Mouse (Mus musculus): ENCODE data around the gene Col2a1. TPM values are rescaled to one million over a fixed set of nuclear protein-coding genes. Genes with fewer than 3 reads are reported as not detected.

Col2a1 gene
- total RNA-seq, 1 experiment from 2014 or later, result not detected

DNA sequence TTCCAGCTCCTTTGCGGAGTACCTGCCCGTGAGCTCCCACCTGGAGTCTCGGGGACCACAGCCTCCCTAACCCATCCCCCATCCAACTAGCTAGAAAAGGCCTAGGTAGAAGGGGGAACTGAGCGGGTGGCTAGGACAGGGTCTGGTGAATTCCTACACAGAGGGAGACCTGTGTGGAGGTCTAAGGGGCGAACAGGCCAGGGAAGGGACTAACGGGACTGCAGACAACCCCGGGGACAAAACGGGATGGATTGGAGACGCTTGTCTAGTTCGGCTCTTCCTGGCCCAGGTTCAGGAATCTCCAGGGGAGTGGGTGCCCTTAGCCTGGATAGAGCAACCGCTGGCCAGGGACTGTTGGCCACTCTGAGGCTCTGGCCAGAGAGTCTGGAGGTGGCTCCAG is 686 bp upstream of the Col2a1 start:
- ATAC-seq (ENCODE audit: extremely low read depth, insufficient number of reproducible peaks, low FRiP score, poor library complexity, severe bottlenecking), result no peak

- no peak for ATAC-seq (ENCODE audit: extremely low read depth, insufficient number of reproducible peaks, low FRiP score, poor library complexity, severe bottlenecking)
These were observed 255 bp upstream of the Col2a1 start for GRCm38 (mm10) chr15:98004740-98005159.

DNA sequence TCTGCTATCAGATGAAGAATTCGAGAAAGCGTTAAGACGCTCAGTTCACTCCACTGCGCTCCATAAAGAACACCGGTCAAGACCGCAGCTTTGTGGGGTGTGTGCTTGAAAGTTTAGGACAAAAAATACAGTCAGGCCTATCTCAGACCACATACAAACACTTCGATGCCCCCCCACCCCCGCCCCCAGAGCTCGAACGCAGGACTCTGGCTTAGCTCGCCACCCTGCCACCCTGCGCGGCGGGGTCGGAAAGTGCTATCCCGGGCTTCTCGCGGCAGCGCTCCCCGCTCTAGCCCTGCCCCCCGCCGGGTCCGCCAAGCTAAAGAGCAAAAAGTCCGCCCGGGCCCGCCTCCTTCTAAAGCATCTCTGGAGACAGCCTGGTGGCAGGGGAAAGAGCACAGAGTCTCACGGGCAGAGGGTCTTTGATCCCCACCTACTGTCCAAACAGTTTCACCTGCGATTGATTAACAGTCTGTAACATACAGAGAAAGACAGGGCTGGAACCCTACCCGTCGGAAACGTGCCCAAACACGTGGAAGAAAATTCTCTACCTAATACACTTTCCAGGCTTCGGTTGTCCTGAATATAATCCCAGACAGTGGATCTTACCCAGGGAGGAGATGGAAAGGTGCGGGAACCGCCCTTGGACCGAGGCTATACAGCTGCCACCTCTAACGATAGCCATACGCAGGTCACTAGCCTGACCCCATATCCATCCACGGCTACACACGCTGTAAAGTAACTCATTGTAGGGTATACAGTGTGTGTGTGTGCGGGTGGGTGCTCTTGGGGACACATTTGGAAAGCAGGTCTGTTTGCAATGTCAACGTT is 1.3 kb downstream of the Col2a1 start:
- ATAC-seq (ENCODE audit: extremely low read depth, insufficient number of reproducible peaks, low FRiP score, poor library complexity, severe bottlenecking), result no peak

GRCm38 (mm10) chr15:98002113-98002990 is 2.1 kb downstream of the Col2a1 start:
- no peak for ATAC-seq (ENCODE audit: extremely low read depth, insufficient number of reproducible peaks, low FRiP score, poor library complexity, severe bottlenecking)

DNA sequence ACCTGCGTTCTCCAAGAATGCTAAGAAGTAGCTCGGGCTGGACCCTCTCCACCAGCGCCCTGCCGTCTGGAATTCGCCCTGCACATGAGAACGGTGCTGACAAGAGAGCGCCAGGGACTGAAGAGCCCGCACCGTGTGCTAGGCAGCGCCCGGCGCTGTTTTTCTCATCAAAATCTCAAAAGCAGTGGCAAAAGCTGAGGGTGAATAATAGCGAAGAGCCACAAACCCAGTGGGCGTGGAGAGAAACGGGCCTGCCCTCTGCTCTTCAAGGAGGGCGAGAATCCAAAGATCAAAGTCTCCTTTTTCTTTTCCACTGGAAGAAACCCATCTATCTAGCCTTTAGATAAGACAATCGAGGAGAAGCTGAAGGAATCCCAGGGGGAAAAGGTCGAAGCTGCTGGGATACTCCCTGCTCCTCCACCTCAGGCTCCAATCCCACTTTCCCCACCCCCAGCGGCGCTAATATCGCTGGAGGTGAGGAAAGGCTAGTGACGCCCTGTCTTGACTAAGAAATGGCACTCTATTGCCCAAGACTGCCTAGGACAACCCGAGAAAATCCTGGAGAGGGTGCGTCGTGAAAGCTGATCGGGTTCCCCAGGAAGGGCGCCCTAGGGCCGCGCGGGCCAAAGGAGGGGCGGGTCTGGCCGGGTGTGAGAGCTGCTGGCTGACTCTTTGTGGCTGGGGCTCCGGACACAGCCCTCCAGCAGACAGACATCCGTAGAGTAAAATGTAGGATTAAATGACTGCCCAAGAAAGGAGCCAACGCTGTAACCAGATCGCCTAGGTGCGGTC is 3.0 kb downstream of the Col2a1 start:
- ATAC-seq (ENCODE audit: extremely low read depth, insufficient number of reproducible peaks, low FRiP score, poor library complexity, severe bottlenecking), result no peak

DNA sequence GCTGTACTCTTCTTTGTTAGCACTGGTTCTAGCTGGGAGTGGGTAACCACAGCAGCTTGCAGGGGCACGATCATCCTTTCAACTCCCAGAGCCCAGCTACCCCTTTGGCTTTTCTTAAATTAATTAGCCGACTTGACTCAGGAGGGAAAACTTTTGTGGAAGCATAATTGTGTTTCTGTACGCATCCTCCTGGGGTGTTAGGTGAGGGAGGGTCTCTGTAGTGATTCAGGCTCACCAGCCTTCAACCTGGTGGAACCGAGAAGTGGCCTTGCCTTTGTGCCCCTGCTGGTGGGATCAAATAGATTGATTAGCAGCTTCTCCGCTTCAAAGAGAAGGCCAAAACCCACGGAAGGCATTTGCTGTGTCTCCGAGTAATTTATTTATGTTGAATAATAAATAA is 4.5 kb downstream of the Col2a1 start:
- ATAC-seq (ENCODE audit: extremely low read depth, insufficient number of reproducible peaks, low FRiP score, poor library complexity, severe bottlenecking), result no peak

DNA sequence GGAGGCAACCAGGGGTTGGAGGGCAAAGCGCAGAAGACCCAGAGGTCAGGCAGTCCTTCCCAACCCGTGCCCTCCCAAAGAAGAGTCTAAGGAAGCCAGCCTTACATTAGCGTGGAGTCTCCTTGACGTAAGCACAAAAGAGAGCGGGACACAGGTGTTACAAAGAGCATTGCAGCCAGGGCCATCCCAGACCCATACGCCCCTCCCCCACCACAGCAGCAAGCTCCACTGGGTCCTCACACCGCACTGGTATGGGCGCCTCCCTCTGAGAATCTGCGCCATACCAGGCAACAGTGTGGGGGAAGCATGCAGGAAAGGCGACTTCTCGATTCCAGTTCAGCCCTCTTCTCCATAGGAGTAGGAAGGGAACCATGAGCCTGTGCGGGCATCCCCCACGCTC is 4.9 kb downstream of the Col2a1 start:
- no peak for ATAC-seq (ENCODE audit: extremely low read depth, insufficient number of reproducible peaks, low FRiP score, poor library complexity, severe bottlenecking)

DNA sequence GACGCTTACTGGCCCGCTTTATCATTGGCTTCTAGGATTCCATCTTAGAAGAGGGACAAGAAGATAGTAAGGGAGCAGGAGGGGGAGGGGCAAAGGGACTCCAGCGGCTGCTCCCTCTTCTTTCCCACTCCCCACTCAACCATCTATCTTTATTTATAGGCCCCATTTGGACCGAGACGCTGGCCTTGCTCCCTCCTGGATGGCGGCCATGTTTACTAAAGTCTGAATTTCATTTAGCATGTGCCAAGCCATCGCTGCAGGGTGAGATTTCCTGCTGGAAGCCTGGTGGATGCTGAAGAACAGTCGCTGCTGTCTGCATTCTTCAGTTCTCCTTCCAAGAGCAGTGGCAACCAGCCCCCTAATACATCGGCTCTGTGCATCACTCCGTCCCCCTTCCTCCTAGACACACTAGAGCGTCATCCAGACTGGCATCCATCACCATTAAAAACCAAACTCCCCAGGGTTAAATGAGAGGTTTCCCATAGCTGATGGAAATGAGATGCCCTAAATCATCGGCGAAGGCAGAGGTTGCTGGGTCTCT is 7.7 kb downstream of the Col2a1 start:
- ATAC-seq (ENCODE audit: extremely low read depth, insufficient number of reproducible peaks, low FRiP score, poor library complexity, severe bottlenecking), result no peak

GRCm38 (mm10) chr15:97992712-97993286 is 11.7 kb downstream of the Col2a1 start:
- peak; percentile 55 for ATAC-seq (ENCODE audit: extremely low read depth, insufficient number of reproducible peaks, low FRiP score, poor library complexity, severe bottlenecking)

- ATAC-seq (ENCODE audit: extremely low read depth, insufficient number of reproducible peaks, low FRiP score, poor library complexity, severe bottlenecking), result no peak
These were observed 12.3 kb downstream of the Col2a1 start for GRCm38 (mm10) chr15:97992027-97992711.

DNA sequence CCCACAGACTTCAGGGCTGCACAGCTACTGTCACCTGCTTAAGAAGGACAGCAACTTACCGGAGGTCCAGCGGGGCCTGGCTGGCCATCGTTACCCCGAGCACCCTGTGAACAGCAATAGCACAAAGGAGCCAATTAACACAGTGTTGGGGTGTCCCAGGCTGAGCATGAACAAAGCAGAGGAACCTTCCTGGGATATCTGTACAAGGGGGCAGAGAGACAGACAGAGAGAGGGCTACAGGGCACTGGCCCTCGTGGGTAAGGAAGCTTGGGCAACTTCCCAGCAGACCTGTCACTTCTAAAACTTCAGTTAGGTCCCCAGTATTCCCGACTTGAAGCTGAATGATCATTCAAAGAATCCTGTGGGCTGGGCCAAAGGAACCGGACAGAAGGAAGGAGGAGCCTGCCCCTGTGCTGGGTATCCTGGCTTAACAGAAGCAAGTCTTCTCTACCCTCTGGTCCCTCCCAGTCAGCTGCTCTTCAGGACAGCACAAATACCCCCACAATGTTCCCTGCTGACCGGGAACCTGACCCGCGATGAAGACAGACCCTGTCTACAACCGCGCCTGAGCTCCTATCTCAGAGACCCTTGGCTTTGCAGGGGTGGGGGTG is 13.1 kb downstream of the Col2a1 start:
- ATAC-seq (ENCODE audit: extremely low read depth, insufficient number of reproducible peaks, low FRiP score, poor library complexity, severe bottlenecking), result no peak

- no peak for ATAC-seq (ENCODE audit: extremely low read depth, insufficient number of reproducible peaks, low FRiP score, poor library complexity, severe bottlenecking)
These were observed 13.8 kb downstream of the Col2a1 start for GRCm38 (mm10) chr15:97990721-97991120.

GRCm38 (mm10) chr15:97990124-97990523 is 14.4 kb downstream of the Col2a1 start:
- no peak for ATAC-seq (ENCODE audit: extremely low read depth, insufficient number of reproducible peaks, low FRiP score, poor library complexity, severe bottlenecking)

DNA sequence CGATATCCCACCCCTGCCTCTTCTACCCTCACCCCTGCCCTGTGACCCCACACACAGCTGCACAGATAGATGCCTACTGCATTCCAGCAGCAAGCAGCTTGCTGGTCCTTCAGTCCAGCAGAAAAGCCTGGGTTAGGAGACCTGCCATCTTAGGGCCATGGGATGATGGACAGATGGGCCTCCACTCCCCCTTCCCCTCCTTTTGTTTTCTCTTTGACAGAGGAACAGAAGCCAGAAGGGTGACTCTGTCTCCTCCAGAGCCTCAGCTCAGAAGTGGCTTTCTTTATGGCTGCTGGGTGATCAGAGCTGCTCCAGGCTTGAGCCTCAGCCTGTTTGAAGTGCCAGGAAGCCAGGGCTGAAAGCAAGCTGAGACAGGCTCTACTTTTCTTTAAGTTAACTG is 15.0 kb downstream of the Col2a1 start:
- no peak for ATAC-seq (ENCODE audit: extremely low read depth, insufficient number of reproducible peaks, low FRiP score, poor library complexity, severe bottlenecking)

DNA sequence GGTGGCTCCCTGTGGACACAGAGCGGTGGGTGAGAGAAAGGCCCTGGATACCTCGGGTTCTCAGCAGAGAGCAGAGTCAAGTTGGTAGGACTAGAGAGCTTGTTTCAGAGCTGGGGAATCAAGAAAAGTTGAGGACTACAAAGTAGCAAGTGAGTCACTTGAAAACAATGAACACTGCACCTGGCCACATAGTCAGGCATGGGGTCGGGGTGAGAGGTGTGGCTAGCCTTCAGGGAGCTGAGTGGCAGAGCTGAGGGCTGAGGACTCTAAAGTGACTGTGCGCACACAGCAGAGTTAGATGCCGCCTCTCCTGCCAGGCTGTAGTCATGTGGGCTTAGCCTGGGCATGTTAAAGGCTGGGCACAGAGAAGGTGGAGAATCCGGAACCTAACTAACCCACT is 22.9 kb downstream of the Col2a1 start:
- ATAC-seq (ENCODE audit: extremely low read depth, insufficient number of reproducible peaks, low FRiP score, poor library complexity, severe bottlenecking), result no peak

GRCm38 (mm10) chr15:97973248-97974005 is 31.1 kb downstream of the Col2a1 start:
- no peak for ATAC-seq (ENCODE audit: extremely low read depth, insufficient number of reproducible peaks, low FRiP score, poor library complexity, severe bottlenecking)

DNA sequence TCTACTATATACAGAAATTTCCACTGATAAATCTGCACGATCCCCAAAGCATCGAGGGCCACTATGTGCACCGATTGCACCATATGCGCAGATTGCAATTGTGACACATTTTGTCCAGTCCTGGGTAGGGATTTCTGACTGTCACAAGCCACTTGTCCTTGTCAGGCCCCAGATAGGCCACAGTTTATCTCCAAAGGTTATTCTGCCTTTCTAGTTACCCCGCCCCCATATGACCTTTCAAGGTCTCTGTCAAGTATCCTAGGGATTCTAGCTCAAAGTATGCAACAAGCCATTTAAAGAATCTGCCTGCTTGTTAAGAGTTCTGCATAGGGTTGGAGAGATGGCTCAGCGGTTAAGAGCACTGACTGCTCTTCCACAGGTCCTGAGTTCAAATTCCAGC is 31.9 kb downstream of the Col2a1 start:
- no peak for ATAC-seq (ENCODE audit: extremely low read depth, insufficient number of reproducible peaks, low FRiP score, poor library complexity, severe bottlenecking)
